Comparison of ENCODE assay signal across 22 mouse cellular contexts in the genomic region with DNA sequence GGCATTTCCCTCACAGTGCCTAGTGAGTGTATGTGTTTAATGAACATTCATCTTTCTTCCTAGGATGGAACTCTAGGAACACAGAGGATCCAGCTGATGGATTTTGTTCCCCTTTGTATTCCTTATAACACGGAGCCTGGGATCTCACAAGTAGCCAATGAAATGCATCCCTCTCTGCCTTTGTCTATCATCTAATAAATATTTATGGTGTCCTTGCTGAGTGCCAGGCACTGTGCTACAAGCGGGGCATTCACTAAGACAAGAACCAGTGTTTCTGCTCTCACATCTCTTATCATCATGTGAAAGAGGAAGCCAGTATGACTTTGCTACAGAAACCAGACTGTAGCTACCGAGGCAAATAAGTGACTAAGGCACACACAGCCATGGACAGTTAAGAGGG. TPM values are rescaled to one million over a fixed set of nuclear protein-coding genes. Genes with fewer than 3 reads are reported as not detected.
DNase-seq lines count a peak whose midpoint lies in the region; ATAC-seq lines count a peak whose summit lies in the region.
"Had no signal": no experiment of that assay in that cellular context is flagged by ENCODE, and none has a peak within 500 bp of the region (broad histone marks: within the 10 kb centered on the region; RNA-seq: fewer than 3 reads in every experiment).

No protein-coding gene starts in this region.

- no peaks in the 10 kb centered on the region for H3K9me3 ChIP-seq in hindbrain, embryonic 10.5 days
- H3K9me3 ChIP-seq in hindbrain, embryonic 14.5 days (ENCODE audit: control insufficient read depth, low read length) = no peaks in the 10 kb centered on the region
- H3K9me3 ChIP-seq in midbrain, embryonic 12.5 days = no peaks in the 10 kb centered on the region
- H3K9me3 ChIP-seq in midbrain, embryonic 16.5 days (replicated peaks; ENCODE audit: control insufficient read depth, low read length, poor library complexity, severe bottlenecking) = no peaks in the 10 kb centered on the region
- H3K9me3 ChIP-seq: forebrain, embryonic 12.5 days; heart, embryonic 12.5 days; megakaryocyte, embryonic 14.5 days had no signal

- H3K4me2 ChIP-seq in hindbrain, embryonic 14.5 days (replicated peaks) = no peak overlapping the region
- H3K4me2 ChIP-seq in midbrain, embryonic 12.5 days (replicated peaks) = no peak overlapping the region
- no peak overlapping the region for H3K4me2 ChIP-seq in midbrain, embryonic 16.5 days (ENCODE audit: low read length)
- H3K4me2 ChIP-seq: forebrain, embryonic 12.5 days; heart, embryonic 12.5 days; liver, embryonic 11.5 days had no signal

- H3K27ac ChIP-seq in hindbrain, embryonic 10.5 days = peak overlapping the region; percentile 62
- H3K27ac ChIP-seq in hindbrain, embryonic 14.5 days = no peak overlapping the region
- H3K27ac ChIP-seq in midbrain, embryonic 12.5 days (replicated peaks) = 0 out of 2 replicates have a peak overlapping the region, but pooled peaks have one; percentile 30
- no peak overlapping the region for H3K27ac ChIP-seq in midbrain, embryonic 16.5 days (ENCODE audit: low read length)
- H3K27ac ChIP-seq: forebrain, embryonic 12.5 days had no signal

- ATAC-seq in hindbrain, embryonic 14.5 days (ENCODE audit: low FRiP score) = no peak
- peak; percentile 67 for ATAC-seq in midbrain, embryonic 12.5 days (ENCODE audit: low FRiP score, low read depth)
- no peak for ATAC-seq in midbrain, embryonic 16.5 days
- 0 out of 2 replicates have a peak, but pooled peaks have one; percentile 24 for ATAC-seq in common myeloid progenitor, adult 5-6 weeks (replicated peaks; ENCODE audit: low read depth, poor library complexity, severe bottlenecking)
- ATAC-seq: Patski had no signal

- 39% methylated on average over 3 of the region's 3 CpGs for WGBS in hindbrain, embryonic 10.5 days
- WGBS in hindbrain, embryonic 14.5 days = 18% methylated on average over 3 of the region's 3 CpGs
- 29% methylated on average over 3 of the region's 3 CpGs for WGBS in midbrain, embryonic 12.5 days
- 15% methylated on average over 3 of the region's 3 CpGs for WGBS in midbrain, embryonic 16.5 days

- H3K4me1 ChIP-seq in hindbrain, embryonic 10.5 days (replicated peaks) = peaks cover 30% of the 10 kb centered on the region
- H3K4me1 ChIP-seq in hindbrain, embryonic 14.5 days (replicated peaks; ENCODE audit: control insufficient read depth, insufficient read depth, low read length) = peaks cover 11% of the 10 kb centered on the region
- H3K4me1 ChIP-seq in midbrain, embryonic 12.5 days = peaks cover 23% of the 10 kb centered on the region
- H3K4me1 ChIP-seq in midbrain, embryonic 16.5 days (ENCODE audit: control insufficient read depth, insufficient read depth, low read length) = peaks cover 10% of the 10 kb centered on the region

- no peak overlapping the region for H3K4me3 ChIP-seq in hindbrain, embryonic 10.5 days
- no peak overlapping the region for H3K4me3 ChIP-seq in hindbrain, embryonic 14.5 days (replicated peaks; ENCODE audit: low read length)
- H3K4me3 ChIP-seq in midbrain, embryonic 12.5 days = no peak overlapping the region
- H3K4me3 ChIP-seq in midbrain, embryonic 16.5 days (ENCODE audit: low read depth, low read length) = no peak overlapping the region
- H3K4me3 ChIP-seq: forebrain, embryonic 12.5 days; heart, embryonic 12.5 days; megakaryocyte, embryonic 14.5 days; myocyte had no signal

- no peak for DNase-seq in hindbrain, embryonic 10.5 days (ENCODE audit: low spot score)
- no peak for DNase-seq in hindbrain, embryonic 14.5 days (ENCODE audit: low spot score)
- DNase-seq in right cerebral cortex, postnatal 36 days (ENCODE audit: low spot score in 2 of 2) = no peak
- no peak for DNase-seq in adrenal gland, postnatal 36 days
- DNase-seq: cerebellum, adult 11-12 months; gastrocnemius, postnatal 25 days; heart, postnatal 14 days; kidney, adult 2 months; kidney, postnatal 25 days; lung, adult 18-20 months; lung, postnatal 14 days; thymus, adult 2 months had no signal

- H3K36me3 ChIP-seq in hindbrain, embryonic 10.5 days = no peaks in the 10 kb centered on the region
- H3K36me3 ChIP-seq in hindbrain, embryonic 14.5 days (replicated peaks; ENCODE audit: control insufficient read depth, insufficient read depth) = no peaks in the 10 kb centered on the region
- no peaks in the 10 kb centered on the region for H3K36me3 ChIP-seq in midbrain, embryonic 12.5 days
- H3K36me3 ChIP-seq in midbrain, embryonic 16.5 days (ENCODE audit: control insufficient read depth, insufficient read depth, low read length) = no peaks in the 10 kb centered on the region
- H3K36me3 ChIP-seq: forebrain, embryonic 12.5 days; heart, embryonic 12.5 days had no signal

- peaks cover 20% of the 10 kb centered on the region for H3K27me3 ChIP-seq in hindbrain, embryonic 10.5 days (ENCODE audit: insufficient read depth, poor library complexity, severe bottlenecking)
- no peaks in the 10 kb centered on the region for H3K27me3 ChIP-seq in hindbrain, embryonic 14.5 days (ENCODE audit: control insufficient read depth, insufficient read depth, low read length)
- H3K27me3 ChIP-seq in midbrain, embryonic 12.5 days = peaks cover 20% of the 10 kb centered on the region
- no peaks in the 10 kb centered on the region for H3K27me3 ChIP-seq in midbrain, embryonic 16.5 days (ENCODE audit: control insufficient read depth, insufficient read depth, low read depth, low read length)
- H3K27me3 ChIP-seq: heart, embryonic 12.5 days; Patski had no signal

- no peak overlapping the region for H3K9ac ChIP-seq in hindbrain, embryonic 14.5 days
- no peak overlapping the region for H3K9ac ChIP-seq in midbrain, embryonic 12.5 days (replicated peaks)
- no peak overlapping the region for H3K9ac ChIP-seq in midbrain, embryonic 16.5 days (ENCODE audit: low read depth, low read length)
- H3K9ac ChIP-seq: forebrain, embryonic 12.5 days; heart, embryonic 12.5 days had no signal

RNA-seq across cellular contexts. Expression of gene Plekhh2, which starts 3.0 kb away (rescaled TPM):
- polyA plus RNA-seq in hindbrain, embryonic 10.5 days (2016; fragmentation: Nextera tagmentation; extraction: Ambion mirVana) = 3.1 and 3.2 TPM in 2 replicates
- 2.5 and 2.6 TPM in 2 replicates for polyA plus RNA-seq in hindbrain, embryonic 14.5 days (2014; fragmentation: Nextera tagmentation; extraction: Ambion mirVana)
- polyA plus RNA-seq in midbrain, embryonic 12.5 days (2016; fragmentation: Nextera tagmentation; extraction: Ambion mirVana) = 2.8 and 3.2 TPM in 2 replicates
- 1.9 and 2.3 TPM in 2 replicates for polyA plus RNA-seq in midbrain, embryonic 16.5 days (2015; fragmentation: Nextera tagmentation; extraction: Ambion mirVana)
- total RNA-seq in common myeloid progenitor, adult 5-6 weeks (2017) = not detected in 2 replicates
- total RNA-seq in adrenal gland, postnatal 36 days (2021) = 1 to 10 TPM; 4.6 to 5.2 TPM
- total RNA-seq: neutrophil, adult 5-6 weeks had no signal

RNA-seq across cellular contexts. Expression of gene Thada, which starts 42.7 kb away (rescaled TPM):
- polyA plus RNA-seq in hindbrain, embryonic 10.5 days (2016; fragmentation: Nextera tagmentation; extraction: Ambion mirVana) = 10.6 and 11.2 TPM in 2 replicates
- polyA plus RNA-seq in hindbrain, embryonic 14.5 days (2014; fragmentation: Nextera tagmentation; extraction: Ambion mirVana) = 7.6 and 9.0 TPM in 2 replicates
- polyA plus RNA-seq in midbrain, embryonic 12.5 days (2016; fragmentation: Nextera tagmentation; extraction: Ambion mirVana) = 11.5 and 11.8 TPM in 2 replicates
- polyA plus RNA-seq in midbrain, embryonic 16.5 days (2015; fragmentation: Nextera tagmentation; extraction: Ambion mirVana) = 6.5 and 7.3 TPM in 2 replicates
- total RNA-seq in common myeloid progenitor, adult 5-6 weeks (2017) = 38.5 and 40.6 TPM in 2 replicates
- 10 to 100 TPM; 15.6 to 20.3 TPM for total RNA-seq in adrenal gland, postnatal 36 days (2021)

Comparison
In these comparisons a context has a peak if more than half of its experiments do, and no peak if none do; other contexts are left out.
1. H3K27ac ChIP-seq: peak in hindbrain, embryonic 10.5 days (single experiment) and midbrain, embryonic 12.5 days (single experiment); none in hindbrain, embryonic 14.5 days (single experiment) and midbrain, embryonic 16.5 days (single experiment).
2. ATAC-seq: peak in midbrain, embryonic 12.5 days (single experiment) and common myeloid progenitor, adult 5-6 weeks (single experiment); none in hindbrain, embryonic 14.5 days (single experiment) and midbrain, embryonic 16.5 days (single experiment).